Mouse (Mus musculus) embryonic stem cell, embryonic (primary cell): ENCODE results near the gene Prune2.

ENCODE experiments used
- CTCF ChIA-PET, 4 experiments: fragments of 300-600 bp in 2 of 4; fragments of 350-600 bp in 2 of 4; sonication (Branson Sonifier 250); formaldehyde crosslinking; loops; one replicate each; lab custom pipeline; 2022; ENCODE audit warnings: inconsistent platforms in 2 of 4; lab: Charles Lee
- POLR2A ChIA-PET, 4 experiments: fragments of 300-600 bp in 2 of 4; fragments of 350-600 bp in 2 of 4; sonication (Branson Sonifier 250); formaldehyde crosslinking; loops; one replicate each; lab custom pipeline; 2022; ENCODE audit warnings: antibody characterized with exemption in 4 of 4, inconsistent platforms in 1 of 4; lab: Charles Lee

Prune2 gene

GRCm38 (mm10) chr19:16987984-16988383 is 32.1 kb downstream of the Prune2 start:
- POLR2A ChIA-PET: no interaction called here

GRCm38 (mm10) chr19:16992151-16992550 is 36.2 kb downstream of the Prune2 start:
- ChIA-PET CTCF (no interaction called here), POLR2A (no interaction called here)

More at GRCm38 (mm10) chr19:16987984-16988383, 32.1 kb downstream of the Prune2 start:
- CTCF ChIA-PET: no interaction called here

- ChIA-PET POLR2A (no interaction called here), CTCF (no interaction called here)
These were observed 38.3 kb downstream of the Prune2 start for GRCm38 (mm10) chr19:16994260-16994659.

GRCm38 (mm10) chr19:16997915-16998314 is 42.0 kb downstream of the Prune2 start:
- ChIA-PET CTCF (no interaction called here), POLR2A (no interaction called here)

- ChIA-PET CTCF (interaction anchor here in 1 of 4 experiments (0.5 kb wide), 1 partner anchor 204 kb away, joined by 3 read pairs; no protein-coding TSS in a partner anchor), POLR2A (interaction anchor here in 2 of 4 experiments (0.6 kb wide), 2 partner anchors 29 to 387 kb away, joined by 3 to 4 read pairs; partner anchors contain the start of gene Rfk (in 1 of the 2))
These were observed 50.4 kb downstream of the Prune2 start for GRCm38 (mm10) chr19:17006220-17006907.

- ChIA-PET POLR2A (interaction anchor here in 3 of 4 experiments (0.6 to 3.1 kb wide), 4 partner anchors 12 to 113 kb away, joined by 3 to 15 read pairs (median 6); no protein-coding TSS in a partner anchor), CTCF (interaction anchor here in 1 of 4 experiments (0.6 kb wide), 1 partner anchor 15 kb away, joined by 5 read pairs; no protein-coding TSS in a partner anchor)
These were observed 55.5 kb downstream of the Prune2 start for GRCm38 (mm10) chr19:17011261-17011995.

GRCm38 (mm10) chr19:17013085-17013484 is 57.2 kb downstream of the Prune2 start:
- ChIA-PET POLR2A (interaction anchor here in 3 of 4 experiments (0.5 to 3.1 kb wide), 3 partner anchors 11 to 157 kb away, joined by 3 to 15 read pairs (median 5); no protein-coding TSS in a partner anchor), CTCF (no interaction called here)

GRCm38 (mm10) chr19:17014337-17015124 is 58.6 kb downstream of the Prune2 start:
- POLR2A ChIA-PET: interaction anchor here in 1 of 4 experiments (0.9 to 1.3 kb wide), 2 partner anchors 10 to 342 kb away, joined by 3 read pairs; no protein-coding TSS in a partner anchor
- CTCF ChIA-PET: no interaction called here

- ChIA-PET POLR2A (interaction anchor here in 2 of 4 experiments (0.6 to 2.3 kb wide), 6 partner anchors 9 to 369 kb away, joined by 3 to 15 read pairs (median 3); partner anchors contain the start of gene Rfk (in 1 of the 2)), CTCF (no interaction called here)
These were observed 68.8 kb downstream of the Prune2 start for GRCm38 (mm10) chr19:17024748-17025147.

- ChIA-PET POLR2A (interaction anchor here in 3 of 4 experiments (0.6 to 1.5 kb wide), 4 partner anchors 14 to 359 kb away, joined by 3 to 4 read pairs (median 3); no protein-coding TSS in a partner anchor), CTCF (interaction anchor here (0.5 to 2.0 kb wide), 41 partner anchors 9 to 1382 kb away, joined by 3 to 12 read pairs (median 4); no protein-coding TSS in a partner anchor)
These were observed 74.4 kb downstream of the Prune2 start for GRCm38 (mm10) chr19:17030276-17030675.

GRCm38 (mm10) chr19:17032314-17032713 is 76.4 kb downstream of the Prune2 start:
- ChIA-PET POLR2A (no interaction called here), CTCF (no interaction called here)

GRCm38 (mm10) chr19:17046961-17047360 is 91.0 kb downstream of the Prune2 start:
- ChIA-PET CTCF (interaction anchor here in 2 of 4 experiments (0.5 to 1.2 kb wide), 2 partner anchors 318 to 1806 kb away, joined by 3 to 26 read pairs; no protein-coding TSS in a partner anchor), POLR2A (interaction anchor here in 3 of 4 experiments (0.6 to 2.2 kb wide), 5 partner anchors 10 to 347 kb away, joined by 3 to 5 read pairs (median 3); partner anchors contain the start of gene Rfk (in 1 of the 3))

- CTCF ChIA-PET: no interaction called here
- POLR2A ChIA-PET: interaction anchor here in 1 of 4 experiments (1.5 kb wide), 1 partner anchor 9 kb away, joined by 3 read pairs; no protein-coding TSS in a partner anchor
These were observed 100.0 kb downstream of the Prune2 start for GRCm38 (mm10) chr19:17055892-17056291.

GRCm38 (mm10) chr19:17060106-17060505 is 104.2 kb downstream of the Prune2 start:
- ChIA-PET POLR2A (no interaction called here), CTCF (no interaction called here)

- ChIA-PET CTCF (no interaction called here), POLR2A (no interaction called here)
These were observed 108.5 kb downstream of the Prune2 start for GRCm38 (mm10) chr19:17064421-17064820.

- POLR2A ChIA-PET: no interaction called here
These were observed 113.1 kb downstream of the Prune2 start for GRCm38 (mm10) chr19:17069067-17069466.

GRCm38 (mm10) chr19:17071205-17071604 is 115.3 kb downstream of the Prune2 start:
- POLR2A ChIA-PET: no interaction called here
- CTCF ChIA-PET: interaction anchor here in 1 of 4 experiments (0.6 kb wide), 1 partner anchor 54 kb away, joined by 3 read pairs; no protein-coding TSS in a partner anchor

More at GRCm38 (mm10) chr19:17069067-17069466, 113.1 kb downstream of the Prune2 start:
- CTCF ChIA-PET: no interaction called here

GRCm38 (mm10) chr19:17072245-17072644 is 116.3 kb downstream of the Prune2 start:
- POLR2A ChIA-PET: no interaction called here
- CTCF ChIA-PET: interaction anchor here in 2 of 4 experiments (0.7 kb wide), 2 partner anchors 278 to 293 kb away, joined by 3 to 4 read pairs; no protein-coding TSS in a partner anchor
